Mouse (Mus musculus) bone marrow macrophage, adult 2 months (primary cell): ENCODE results near the gene Slc50a1.

Experiments
- CTCF ChIP-seq: IDR thresholded peaks from 2 replicates; pipeline ENCODE4 v1.5.1; 2012; ENCODE audit warnings: low read depth, mild to moderate bottlenecking, low read length, moderate library complexity
- POLR2A ChIP-seq: IDR thresholded peaks from 2 replicates; pipeline ENCODE4 v1.6.1; 2012; ENCODE audit warnings: mild to moderate bottlenecking, low read depth, low read length, borderline replicate concordance

GRCm38 (mm10) chr3:89251365-89251895 lies 18.9 kb downstream of the Slc50a1 start:
- TF ChIP-seq POLR2A (no peak), CTCF (no peak)
